Mouse (Mus musculus) liver, embryonic 15.5 days (tissue): ENCODE measurements around the gene Sugp1. TPM values are rescaled to one million over a fixed set of nuclear protein-coding genes. Genes with fewer than 3 reads are reported as not detected.
"Not testable (repeated sequence)": the region's sequence is repeated elsewhere in the genome, so short reads cannot be mapped to it uniquely, and the experiment has no call there.

Experiments used
- ATAC-seq: fragments of 200-750 bp; cut with Nextera tagmentation; 2 replicates; pipeline ENCODE4 v1.8.0; 2017; ENCODE audit warnings: moderate number of reproducible peaks, mild to moderate bottlenecking, moderate library complexity; ENCODE audit not compliant: insufficient read depth
- H3K27ac ChIP-seq: fragments of 300-500 bp; sonication (generic); replicated peaks from 2 replicates; pipeline ENCODE4 v1.5.1; 2015; ENCODE audit warnings: mild to moderate bottlenecking, inconsistent platforms
- H3K27me3 ChIP-seq: fragments of 300-500 bp; sonication (generic); 2 replicates; pipeline ENCODE4 v1.6.1; 2015; ENCODE audit warnings: mild to moderate bottlenecking, inconsistent platforms
- H3K36me3 ChIP-seq: fragments of 300-500 bp; sonication (generic); replicated peaks from 2 replicates; pipeline ENCODE4 v1.6.1; 2015; ENCODE audit warnings: moderate library complexity, mild to moderate bottlenecking, inconsistent platforms
- H3K4me1 ChIP-seq: fragments of 300-500 bp; sonication (generic); replicated peaks from 2 replicates; pipeline ENCODE4 v1.6.1; 2015; ENCODE audit warnings: inconsistent platforms
- H3K4me2 ChIP-seq: fragments of 300-500 bp; sonication (generic); 2 replicates; pipeline ENCODE4 v1.6.1; 2015; ENCODE audit warnings: moderate library complexity, mild to moderate bottlenecking, inconsistent platforms
- H3K4me3 ChIP-seq: fragments of 300-500 bp; sonication (generic); replicated peaks from 2 replicates; pipeline ENCODE4 v1.5.1; 2015; ENCODE audit warnings: mild to moderate bottlenecking, inconsistent platforms
- H3K9ac ChIP-seq: fragments of 300-500 bp; sonication (generic); 2 replicates; pipeline ENCODE4 v1.6.1; 2015; ENCODE audit warnings: moderate library complexity, mild to moderate bottlenecking, inconsistent platforms
- H3K9me3 ChIP-seq: fragments of 300-500 bp; sonication (generic); replicated peaks from 2 replicates; pipeline ENCODE4 v1.6.1; 2016; ENCODE audit warnings: inconsistent platforms
- WGBS: fragments of 180-500 bp; shearing (Covaris S2); methylation state at CpG from one replicate; pipeline ENCODE4 v1.1.7; 2015; ENCODE audit warnings: mixed read lengths; ENCODE audit not compliant: insufficient replicate concordance; 5-methylcytosine and 5-hydroxymethylcytosine counted together
- polyA plus RNA-seq: library from polyadenylated mRNA; unstranded; fragments of >200 nt; fragmentation: Nextera tagmentation; extraction: Ambion mirVana; gene quantifications from 2 replicates; pipeline ENCODE4 v1.2.1, GENCODE M21; 2015

Gene Sugp1
- 15.3 and 16.2 TPM in 2 replicates for polyA plus RNA-seq

GRCm38 (mm10) chr8:70042583-70043455, at the start of gene Sugp1, which contains the start of gene Mau2:
Gene Sugp1, plus strand, starts transcription at chr8:70042813.
Gene Mau2, minus strand, starts transcription at chr8:70042734.
- WGBS, result under 1% methylated on average over 65 of the region's 65 CpGs
- peak; percentile 92 for ATAC-seq
- Histone ChIP-seq H3K36me3 (0 out of 2 replicates have a peak, but pooled peaks cover 8% of the 10 kb centered on the region), H3K9ac (peak within 1 kb of the TSS; percentile 97), H3K27ac (peak within 1 kb of the TSS; percentile 89), H3K4me2 (peak within 1 kb of the TSS; percentile 94), H3K4me1 (peaks cover 57% of the 10 kb centered on the region), H3K9me3 (no peaks in the 10 kb centered on the region), H3K4me3 (peak within 1 kb of the TSS; percentile 99), H3K27me3 (no peaks in the 10 kb centered on the region)

DNA sequence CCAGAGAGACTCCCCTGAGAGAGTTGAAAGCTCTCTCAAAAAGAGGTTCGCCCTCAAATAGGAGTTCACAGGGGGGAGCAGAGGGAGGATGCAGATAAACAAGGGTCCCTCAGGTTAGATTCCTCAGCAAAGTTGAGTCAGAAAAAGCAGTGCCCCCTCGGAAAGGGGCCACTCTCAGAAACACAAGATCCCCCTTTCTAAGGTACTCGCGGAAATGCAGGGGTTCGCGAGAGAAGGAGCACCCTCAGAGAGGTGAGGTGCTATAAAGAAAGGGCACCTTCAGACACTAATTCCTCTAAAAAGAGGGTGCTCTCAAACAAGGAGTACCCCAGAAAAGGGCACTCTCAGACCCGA, 47.2 kb upstream of the Sugp1 start:
- no peaks in the 10 kb centered on the region for H3K9me3 ChIP-seq
- peak overlapping the region; percentile 92 for H3K9ac ChIP-seq
- peak overlapping the region; percentile 91 for H3K4me2 ChIP-seq
- peak overlapping the region; percentile 96 for H3K27ac ChIP-seq
- WGBS, result 0% methylated on average over 7 of the region's 7 CpGs
- peak overlapping the region; percentile 86 for H3K4me3 ChIP-seq
- peaks cover 14% of the 10 kb centered on the region for H3K36me3 ChIP-seq
- H3K27me3 ChIP-seq, result no peaks in the 10 kb centered on the region
- no peak for ATAC-seq
- H3K4me1 ChIP-seq, result peaks cover 44% of the 10 kb centered on the region

- Histone ChIP-seq H3K4me1 (peaks cover 44% of the 10 kb centered on the region), H3K9ac (peak within 1 kb of the TSS; percentile 92), H3K27ac (peak within 1 kb of the TSS; percentile 96), H3K4me3 (peak within 1 kb of the TSS; percentile 86), H3K27me3 (no peaks in the 10 kb centered on the region), H3K9me3 (no peaks in the 10 kb centered on the region), H3K36me3 (peaks cover 14% of the 10 kb centered on the region), H3K4me2 (peak within 1 kb of the TSS; percentile 96)
- WGBS, result under 1% methylated on average over 87 of the region's 87 CpGs
- peak; percentile 96 for ATAC-seq
Observed at GRCm38 (mm10) chr8:69995776-69996588, 46.6 kb upstream of the Sugp1 start, which contains the start of gene Gatad2a. Gene Gatad2a, minus strand, starts transcription at chr8:69996384.

GRCm38 (mm10) chr8:69996589-69997285, 45.9 kb upstream of the Sugp1 start:
- 5% methylated on average over 35 of the region's 35 CpGs for WGBS
- peak overlapping the region; percentile 68 for H3K4me3 ChIP-seq
- peak overlapping the region; percentile 87 for H3K9ac ChIP-seq
- peaks cover 10% of the 10 kb centered on the region for H3K36me3 ChIP-seq
- peak overlapping the region; percentile 96 for H3K4me2 ChIP-seq
- peak overlapping the region; percentile 96 for H3K27ac ChIP-seq
- no peaks in the 10 kb centered on the region for H3K27me3 ChIP-seq
- no peaks in the 10 kb centered on the region for H3K9me3 ChIP-seq
- H3K4me1 ChIP-seq, result peaks cover 46% of the 10 kb centered on the region
- no peak for ATAC-seq

DNA sequence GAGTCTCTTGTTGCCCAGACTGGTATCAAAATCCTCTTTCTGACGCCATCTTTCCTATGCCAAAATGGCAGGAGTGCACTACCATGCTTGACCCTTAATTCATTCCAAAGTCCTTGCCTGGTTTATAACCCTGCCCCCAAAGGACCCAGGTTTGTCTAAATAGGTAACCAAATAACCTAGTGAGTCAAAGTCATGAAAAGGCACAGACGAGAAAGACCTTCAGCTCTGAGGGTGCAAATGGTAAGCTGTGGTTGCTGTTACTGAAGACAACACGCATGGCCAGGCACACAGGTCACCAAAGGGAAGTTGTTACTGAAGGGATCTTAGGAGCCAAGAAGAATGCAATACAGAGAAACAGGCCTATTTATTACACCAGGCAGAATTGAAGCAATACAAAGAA, 43.9 kb upstream of the Sugp1 start:
- Histone ChIP-seq H3K27ac (no peak overlapping the region), H3K9me3 (no peaks in the 10 kb centered on the region), H3K9ac (no peak overlapping the region), H3K4me3 (no peak overlapping the region), H3K4me1 (peaks cover 52% of the 10 kb centered on the region), H3K36me3 (no peaks in the 10 kb centered on the region), H3K27me3 (no peaks in the 10 kb centered on the region), H3K4me2 (no peak overlapping the region)
- WGBS, result 78% methylated on average over 3 of the region's 3 CpGs
- no peak for ATAC-seq

GRCm38 (mm10) chr8:69999236-69999635, 43.4 kb upstream of the Sugp1 start:
- no peak for ATAC-seq
- H3K9me3 ChIP-seq, result no peaks in the 10 kb centered on the region

GRCm38 (mm10) chr8:70000226-70000625, 42.4 kb upstream of the Sugp1 start:
- no peak overlapping the region for H3K4me3 ChIP-seq
- no peaks in the 10 kb centered on the region for H3K27me3 ChIP-seq
- peaks cover 38% of the 10 kb centered on the region for H3K4me1 ChIP-seq
- H3K9me3 ChIP-seq, result no peaks in the 10 kb centered on the region
- H3K36me3 ChIP-seq, result no peaks in the 10 kb centered on the region
- no peak for ATAC-seq
- H3K9ac ChIP-seq, result no peak overlapping the region
- H3K27ac ChIP-seq, result no peak overlapping the region
- H3K4me2 ChIP-seq, result no peak overlapping the region
- 81% methylated on average over 2 of the region's 2 CpGs for WGBS

More at GRCm38 (mm10) chr8:69999236-69999635, 43.4 kb upstream of the Sugp1 start:
- 85% methylated on average over 4 of the region's 4 CpGs for WGBS
- H3K27me3 ChIP-seq, result no peaks in the 10 kb centered on the region
- no peak overlapping the region for H3K4me3 ChIP-seq
- peaks cover 46% of the 10 kb centered on the region for H3K4me1 ChIP-seq
- H3K27ac ChIP-seq, result no peak overlapping the region
- no peak overlapping the region for H3K9ac ChIP-seq
- H3K4me2 ChIP-seq, result no peak overlapping the region
- no peaks in the 10 kb centered on the region for H3K36me3 ChIP-seq

DNA sequence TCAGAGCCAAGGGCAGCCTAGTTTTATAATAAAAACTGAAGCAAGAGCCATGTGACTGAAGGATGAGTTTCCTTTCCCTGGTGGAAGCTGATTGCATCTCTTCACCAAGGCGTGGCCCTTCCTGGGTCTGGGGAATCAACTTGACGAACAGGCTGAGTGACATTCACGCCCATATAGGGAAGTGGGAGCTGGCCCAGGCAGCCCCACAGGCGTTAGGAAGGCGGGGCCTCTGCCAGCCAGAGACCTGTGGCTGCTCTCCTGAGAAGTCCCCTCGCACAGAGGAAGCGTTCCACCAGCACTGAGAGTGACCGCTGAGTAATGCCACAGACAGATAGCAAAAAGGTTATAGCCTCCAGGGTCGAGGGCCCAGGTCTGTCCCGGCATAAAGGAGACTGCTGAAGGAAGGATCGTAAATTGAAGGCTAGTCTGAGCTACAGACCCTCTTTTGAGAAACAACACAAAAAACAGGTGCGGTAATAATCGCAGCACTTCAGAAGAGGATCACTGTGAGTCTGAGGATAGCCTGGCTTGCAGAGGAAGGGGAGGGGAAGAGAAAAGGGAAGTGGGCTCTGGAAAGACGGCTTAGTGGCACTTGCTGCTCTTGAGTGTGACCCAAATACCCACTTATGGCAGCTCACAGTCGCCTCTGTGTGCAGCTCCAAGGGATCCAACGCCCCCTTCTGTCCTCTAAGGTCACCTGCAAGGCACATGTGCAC, 41.3 kb upstream of the Sugp1 start:
- no peaks in the 10 kb centered on the region for H3K9me3 ChIP-seq
- H3K27me3 ChIP-seq, result no peaks in the 10 kb centered on the region
- H3K4me1 ChIP-seq, result peaks cover 39% of the 10 kb centered on the region
- under 1% methylated on average over 16 of the region's 16 CpGs for WGBS
- no peaks in the 10 kb centered on the region for H3K36me3 ChIP-seq
- H3K9ac ChIP-seq, result peak overlapping the region; percentile 46
- peak overlapping the region; percentile 77 for H3K4me2 ChIP-seq
- H3K27ac ChIP-seq, result peak overlapping the region; percentile 84
- peak overlapping the region; percentile 43 for H3K4me3 ChIP-seq
- ATAC-seq, result peak; percentile 74

DNA sequence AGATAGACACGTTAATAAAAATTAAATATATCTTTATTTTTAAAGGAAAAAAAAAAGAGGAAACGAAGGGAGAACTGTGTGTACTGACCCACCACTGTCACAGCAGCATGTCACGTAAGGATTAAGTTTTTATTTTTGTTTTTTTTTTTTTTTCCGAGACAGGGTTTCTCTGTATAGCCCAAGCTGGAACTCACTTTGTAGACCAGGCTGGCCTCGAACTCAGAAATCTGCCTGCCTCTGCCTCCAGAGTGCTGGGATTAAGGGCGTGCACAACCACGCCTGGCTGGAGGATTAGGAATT, 40.8 kb upstream of the Sugp1 start:
- H3K4me3 ChIP-seq, result peak overlapping the region; percentile 43

GRCm38 (mm10) chr8:70003204-70003657, 39.4 kb upstream of the Sugp1 start:
- H3K36me3 ChIP-seq, result no peaks in the 10 kb centered on the region
- no peaks in the 10 kb centered on the region for H3K9me3 ChIP-seq
- H3K4me3 ChIP-seq, result no peak overlapping the region
- no peak for ATAC-seq
- 38% methylated on average over 4 of the region's 4 CpGs for WGBS
- no peaks in the 10 kb centered on the region for H3K27me3 ChIP-seq
- no peak overlapping the region for H3K4me2 ChIP-seq
- H3K27ac ChIP-seq, result no peak overlapping the region
- no peak overlapping the region for H3K9ac ChIP-seq
- H3K4me1 ChIP-seq, result peaks cover 30% of the 10 kb centered on the region

More for the DNA sequence above, 40.8 kb upstream of the Sugp1 start:
- ATAC-seq, H3K27me3 ChIP-seq, H3K36me3 ChIP-seq, H3K9me3 ChIP-seq: not testable (repeated sequence)
- H3K4me2 ChIP-seq, result peak overlapping the region; percentile 77
- peak overlapping the region; percentile 84 for H3K27ac ChIP-seq
- 18% methylated on average over 7 of the region's 7 CpGs for WGBS
- H3K4me1 ChIP-seq, result peaks cover 35% of the 10 kb centered on the region
- 0 out of 2 replicates have a peak overlapping the region, but pooled peaks have one; percentile 46 for H3K9ac ChIP-seq
